Mouse (Mus musculus): Measurements from ENCODE around the gene Kbtbd6. TPM values are rescaled to one million over a fixed set of nuclear protein-coding genes. Genes with fewer than 3 reads are reported as not detected.

The Kbtbd6 gene
- total RNA-seq, 2 experiments from 2014 or later: 1.5 to 1.6 TPM

DNA sequence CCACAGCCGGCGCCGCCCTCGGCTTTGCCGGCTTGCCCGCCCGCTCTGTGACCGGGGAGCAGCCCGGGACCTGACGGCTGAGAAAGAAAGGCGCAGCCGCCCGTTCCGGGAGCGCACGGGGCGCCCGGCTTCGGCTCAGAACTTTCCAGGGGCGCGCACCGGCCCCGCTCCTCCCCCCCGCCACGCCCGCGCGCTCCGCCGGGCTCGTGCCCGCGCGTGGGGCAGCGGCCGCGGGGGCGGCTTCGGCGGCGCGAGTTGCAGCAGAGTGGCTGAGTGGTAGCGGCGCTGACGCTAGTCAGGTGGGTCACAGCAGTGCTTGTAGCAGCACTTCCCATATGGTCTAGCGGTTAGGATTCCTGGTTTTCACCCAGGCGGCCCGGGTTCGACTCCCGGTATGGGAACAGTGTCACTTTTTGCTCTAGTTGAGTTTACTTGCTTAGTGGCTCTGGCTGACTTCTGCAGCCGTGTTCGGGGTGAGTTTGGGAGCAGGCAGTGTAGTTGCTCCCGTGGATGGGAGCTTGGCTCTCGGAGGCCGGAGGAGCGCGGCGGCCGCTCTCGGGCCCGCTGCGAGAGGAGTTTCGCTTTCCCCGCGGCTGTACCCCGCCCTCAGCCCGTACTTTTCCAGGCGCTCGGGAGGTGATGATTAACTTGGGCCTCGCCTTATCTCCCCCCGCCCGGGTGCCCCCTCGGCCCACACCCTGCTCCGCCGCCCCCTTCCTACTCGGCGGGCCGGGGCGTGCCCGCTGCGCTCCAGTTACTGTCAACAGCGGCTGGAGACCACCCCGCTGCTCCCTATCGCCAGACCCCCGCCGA, 29.9 kb downstream of the Kbtbd6 start, which contains the start of gene Wbp4:
Wbp4 (minus strand) TSS at position 182 of the 813 bp plus-strand sequence.
- peak; percentile 96 to 98 for DNase-seq (ENCODE audit: low spot score in 2 of 2)

DNA sequence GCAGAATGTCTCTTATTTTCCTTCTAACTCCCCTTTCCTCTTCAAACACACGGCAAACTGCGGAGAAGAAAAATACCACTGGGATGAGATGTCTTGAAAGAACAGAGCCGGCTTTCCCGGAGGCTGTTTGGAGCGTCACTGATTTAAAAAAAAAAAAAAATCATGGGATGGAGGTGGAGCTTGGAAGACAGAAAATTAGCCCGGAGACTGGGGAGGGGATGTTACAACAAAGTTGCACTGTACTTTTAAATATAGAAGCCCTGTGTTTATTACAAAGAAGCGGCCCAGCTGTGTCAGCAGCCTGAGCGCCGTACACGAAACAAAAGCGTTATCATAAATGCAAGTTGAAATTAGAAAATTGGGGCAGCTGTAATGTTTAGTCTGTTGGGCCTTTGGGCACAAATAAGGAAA, 30.6 kb downstream of the Kbtbd6 start:
- DNase-seq (ENCODE audit: low spot score in 2 of 2): peak; percentile 35 to 37

DNA sequence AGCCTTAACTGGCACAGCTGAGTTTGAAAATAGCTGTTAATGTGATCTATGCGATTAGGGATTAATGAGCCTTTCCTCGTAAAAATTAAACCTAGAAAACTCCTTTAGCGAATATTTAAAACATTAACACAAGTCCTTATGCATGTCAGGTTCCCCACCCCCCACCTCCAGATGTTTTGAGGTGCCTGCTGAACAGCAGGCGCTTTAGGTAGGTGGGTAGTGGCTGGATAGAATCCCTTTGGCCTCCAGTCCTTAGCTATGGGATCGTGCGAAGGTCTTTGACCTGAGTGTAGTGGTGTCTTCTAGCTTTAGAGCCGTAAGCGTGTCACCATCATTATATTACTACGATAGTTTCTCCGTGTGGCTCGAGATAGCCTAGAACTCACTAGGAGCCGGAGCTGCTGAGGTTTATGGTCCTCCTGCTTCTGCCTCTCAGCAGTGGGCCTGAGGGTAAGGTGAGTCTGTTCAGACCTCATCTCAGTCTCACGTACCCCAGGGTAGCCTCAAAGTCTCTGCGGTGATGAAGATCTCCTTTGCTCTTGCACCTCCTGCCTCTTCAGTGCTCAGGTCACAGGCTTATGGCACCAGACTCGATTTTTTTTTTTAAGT, 31.2 kb downstream of the Kbtbd6 start:
- no peak for DNase-seq (ENCODE audit: low spot score in 2 of 2)

DNA sequence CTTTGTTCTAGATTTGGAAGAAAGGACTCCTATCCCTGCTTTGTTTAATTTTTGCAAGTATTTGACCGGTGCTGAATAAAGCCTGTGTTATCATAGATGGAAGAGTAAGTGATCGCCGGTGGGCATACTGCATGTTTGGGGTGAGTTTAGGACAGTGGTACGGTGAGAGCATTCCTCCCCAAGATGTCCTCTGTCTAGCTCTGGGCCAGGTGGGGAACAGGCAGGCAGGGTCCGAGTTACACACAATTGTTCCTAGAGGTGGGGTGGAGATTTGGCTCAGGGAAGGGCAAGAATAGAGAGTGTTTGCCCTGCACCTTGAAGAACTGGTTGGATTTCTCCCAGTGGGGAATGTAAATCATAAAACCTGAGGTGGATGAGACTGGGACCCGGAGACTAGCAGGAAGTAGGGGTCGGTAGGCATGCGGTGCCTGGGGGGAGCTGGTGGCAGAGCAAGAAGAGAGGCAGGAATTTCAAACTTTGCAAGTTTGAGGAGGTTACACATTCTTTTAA, 32.0 kb downstream of the Kbtbd6 start:
- DNase-seq (ENCODE audit: low spot score in 2 of 2): no peak

DNA sequence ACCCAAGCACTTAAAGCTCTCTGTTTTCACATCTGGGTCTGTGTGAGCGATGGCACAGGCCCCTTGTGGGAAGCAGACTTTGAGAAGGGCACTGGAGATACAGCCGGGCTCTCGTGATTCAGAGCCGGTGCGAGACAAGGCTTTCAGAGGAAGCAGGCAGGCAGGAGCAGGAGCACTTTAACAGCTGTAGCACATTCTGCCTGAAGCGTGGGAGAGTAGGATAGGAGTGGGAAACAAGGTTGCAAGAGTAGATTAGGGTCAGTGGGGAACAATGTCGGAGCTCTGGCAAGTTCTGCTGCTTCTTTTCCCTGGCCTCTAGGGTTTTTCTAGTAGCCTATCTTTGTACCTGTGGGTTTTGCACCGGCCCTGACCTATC, 35.0 kb downstream of the Kbtbd6 start:
- DNase-seq (ENCODE audit: low spot score in 2 of 2): no peak

DNA sequence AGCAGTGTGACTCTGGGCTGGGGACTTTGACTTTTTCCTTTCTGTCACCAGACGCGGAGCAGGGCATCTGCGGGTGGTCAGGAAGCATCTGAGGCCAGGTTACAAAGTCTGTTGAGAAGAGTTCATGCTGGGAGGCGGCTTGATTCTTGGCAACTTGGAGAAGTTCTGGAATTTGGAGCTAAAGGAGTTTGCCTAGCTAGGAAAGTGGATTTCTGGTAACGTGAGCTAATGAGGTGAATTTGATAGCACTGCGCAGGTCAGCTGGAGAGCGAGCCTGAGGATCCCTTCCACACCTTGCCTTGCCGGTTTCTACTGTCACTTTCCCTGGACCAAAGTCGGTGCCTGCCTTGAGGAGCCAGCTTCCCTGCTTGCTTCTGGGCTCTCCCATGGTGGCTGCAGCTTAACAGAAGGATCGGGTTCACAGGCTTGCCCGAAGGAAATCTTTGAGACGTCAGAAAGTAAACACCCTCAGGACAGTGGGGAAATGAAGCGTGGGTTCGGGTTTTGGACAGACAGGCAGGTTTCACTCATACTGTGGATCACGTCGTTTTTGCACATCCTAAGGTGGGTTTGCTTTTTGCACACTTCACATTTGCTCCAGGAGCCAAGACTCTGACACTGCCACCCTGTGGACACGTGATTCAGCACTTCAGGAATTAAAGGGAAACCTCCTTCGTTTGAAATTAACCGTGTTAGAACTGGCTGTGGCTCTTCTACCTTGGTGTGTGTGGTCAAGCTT, 35.5 kb downstream of the Kbtbd6 start:
- DNase-seq (ENCODE audit: low spot score in 2 of 2): peak; percentile 33 to 38

DNA sequence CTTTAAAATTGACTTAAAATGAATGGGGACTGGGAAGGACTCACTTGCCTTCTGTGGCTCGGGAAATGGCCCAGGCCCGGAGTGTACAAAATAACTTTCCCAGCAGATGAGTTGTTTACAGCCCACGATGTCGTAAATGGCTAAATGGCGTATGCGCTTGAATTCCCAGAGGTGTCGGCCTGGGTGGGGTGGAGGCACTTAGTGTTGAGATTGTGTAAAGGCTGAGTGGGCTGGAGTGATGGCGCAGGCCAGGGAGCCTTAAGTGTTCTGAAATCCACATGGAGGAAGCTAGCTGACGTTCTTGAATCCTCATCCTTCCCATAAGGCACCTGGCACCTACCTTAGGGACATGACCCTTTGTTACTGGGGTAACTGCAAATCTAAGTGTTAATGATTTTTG, 36.9 kb downstream of the Kbtbd6 start:
- DNase-seq (ENCODE audit: low spot score in 2 of 2): no peak

DNA sequence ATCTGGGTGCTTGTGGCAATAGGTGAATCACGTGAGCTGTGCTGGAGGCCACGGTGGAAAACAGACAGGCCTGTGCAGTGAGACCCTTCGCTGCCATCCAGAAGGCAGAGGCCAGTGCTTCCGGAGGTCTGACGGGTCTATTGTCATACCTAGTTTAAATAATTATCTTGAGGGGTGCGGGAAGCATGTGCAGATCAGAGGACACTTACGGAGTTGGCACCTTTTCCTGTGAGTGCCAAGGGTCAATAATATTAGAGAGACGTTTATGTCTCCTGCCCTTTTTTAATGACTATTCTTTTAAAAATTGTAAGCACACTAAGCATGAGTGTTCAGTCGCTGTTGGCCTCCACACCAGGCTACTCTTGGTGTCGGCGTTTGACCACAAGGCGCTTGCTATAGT, 37.5 kb downstream of the Kbtbd6 start:
- DNase-seq (ENCODE audit: low spot score in 2 of 2): no peak

DNA sequence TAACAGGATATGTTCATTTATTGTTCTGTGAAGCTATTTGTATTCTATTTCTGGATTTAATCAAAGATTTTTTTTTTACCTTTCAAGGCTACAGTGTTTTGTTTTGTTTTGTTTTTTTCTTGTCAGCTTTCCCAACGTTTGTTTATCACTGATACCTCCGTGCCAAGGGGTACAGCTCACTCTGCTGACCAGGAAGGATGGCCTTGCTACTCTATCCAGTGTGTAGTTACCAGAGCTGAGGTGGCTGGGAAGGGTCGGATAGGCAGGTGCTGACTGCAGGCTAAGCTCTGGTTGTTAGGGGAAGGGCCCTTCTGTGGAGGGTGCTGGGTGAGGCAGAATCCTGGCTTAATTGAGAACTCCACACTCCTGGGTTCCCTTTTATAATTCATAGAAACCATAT, 38.6 kb downstream of the Kbtbd6 start:
- no peak for DNase-seq (ENCODE audit: low spot score in 2 of 2)

DNA sequence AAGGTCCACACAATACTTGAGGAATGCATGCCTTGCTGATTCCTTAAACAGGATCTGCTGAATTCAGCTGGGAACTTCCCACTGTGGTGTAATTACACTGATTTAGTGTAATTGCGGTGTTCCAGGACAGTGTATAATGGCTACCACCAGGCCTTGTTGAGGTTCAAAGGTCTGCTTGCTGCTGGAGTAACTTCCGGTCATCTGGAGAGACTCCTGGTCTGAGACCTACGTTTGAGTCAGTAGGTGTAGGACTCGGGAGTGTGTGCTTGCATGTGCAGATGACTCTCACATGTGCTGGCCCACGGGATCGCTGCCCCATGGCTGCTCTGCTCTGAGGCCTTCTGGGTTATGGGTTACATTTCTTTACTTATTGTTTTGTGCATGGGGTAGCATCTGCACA, 42.7 kb downstream of the Kbtbd6 start:
- DNase-seq (ENCODE audit: low spot score in 2 of 2): no peak

DNA sequence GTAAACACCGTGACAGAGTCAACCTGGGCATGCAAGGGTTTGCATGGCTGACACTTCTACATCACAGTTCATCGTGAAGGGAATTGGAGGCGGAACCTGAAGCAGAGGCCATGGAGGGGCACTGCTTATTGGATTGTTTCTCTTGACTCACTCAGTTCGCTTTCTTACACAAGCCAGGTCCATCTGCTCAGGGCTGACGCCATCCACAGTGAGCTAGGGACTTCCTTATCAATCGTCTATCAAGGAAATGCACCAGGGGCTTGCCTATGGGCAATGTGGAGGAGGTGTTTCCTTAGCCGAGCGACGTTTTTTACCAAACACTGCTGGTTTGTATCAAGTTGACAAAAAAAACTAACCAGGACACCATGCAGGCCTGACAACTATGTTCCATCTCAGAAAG, 47.7 kb downstream of the Kbtbd6 start:
- no peak for DNase-seq (ENCODE audit: low spot score in 2 of 2)

DNA sequence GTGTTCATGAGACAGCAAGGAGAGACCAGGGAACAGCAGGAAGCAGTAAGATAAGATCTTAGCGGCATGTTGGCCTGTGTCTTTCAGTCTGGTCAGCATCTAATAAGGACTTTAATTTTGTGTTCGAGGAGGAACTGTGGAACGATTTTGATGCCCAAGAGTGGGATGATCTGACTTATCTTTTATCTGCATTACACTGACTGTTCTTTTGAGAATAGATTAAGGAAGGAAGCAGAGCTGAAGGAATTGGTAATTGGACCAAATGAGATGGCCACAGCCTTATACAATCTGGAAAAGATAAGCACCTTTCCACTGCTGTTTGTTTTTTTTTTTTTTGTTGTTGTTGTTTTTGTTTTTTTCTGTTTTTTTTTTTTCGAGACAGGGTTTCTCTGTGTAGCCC, 49.1 kb downstream of the Kbtbd6 start:
- no peak for DNase-seq (ENCODE audit: low spot score in 2 of 2)

DNA sequence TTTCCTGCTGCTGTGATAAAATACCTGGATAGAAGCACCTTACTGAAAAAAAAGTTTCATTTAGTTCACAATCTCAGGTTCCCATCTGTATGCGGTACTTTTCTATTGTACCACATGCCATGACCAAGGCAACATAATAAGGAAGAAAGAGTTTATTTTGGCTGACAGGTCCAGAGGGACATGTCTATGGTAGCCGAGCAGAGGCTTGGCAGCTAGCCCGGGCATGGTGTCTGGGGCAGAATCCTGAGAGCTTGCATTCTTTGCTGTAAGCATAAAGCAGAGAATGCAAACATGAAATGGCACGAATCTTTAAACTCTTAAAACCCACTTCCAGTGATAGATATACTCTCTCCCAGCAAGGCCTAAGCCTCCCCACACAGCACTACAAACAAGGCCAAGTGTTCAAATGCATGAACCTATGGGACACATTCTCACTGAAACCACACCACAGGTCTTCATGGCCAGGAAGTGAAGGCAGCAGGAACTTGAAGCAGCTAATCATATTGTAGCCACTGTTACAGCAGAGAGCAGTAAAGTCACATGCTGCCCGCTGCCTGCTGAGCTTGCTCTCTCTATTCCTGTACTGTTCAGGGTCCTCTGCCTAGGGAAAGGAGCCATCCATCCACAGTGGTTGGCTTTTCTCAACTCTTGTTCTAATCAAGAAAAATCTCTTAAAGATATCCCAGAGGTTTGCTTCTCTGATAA, 51.9 kb downstream of the Kbtbd6 start:
- DNase-seq (ENCODE audit: low spot score in 2 of 2): no peak

Other genes starting within 250 kb of the Kbtbd6 start
- gene Zfp957, start 204.5 kb upstream of the Kbtbd6 start, total RNA-seq (2021): not detected
- 10 to 100 TPM; 37.3 to 45.2 TPM for gene Rgcc, start 150.2 kb upstream of the Kbtbd6 start, total RNA-seq (2021)
- 10 to 100 TPM; 10.6 to 14.5 TPM for gene Naa16, start 61.1 kb upstream of the Kbtbd6 start, total RNA-seq (2021)
- gene Mtrf1, start 54.1 kb upstream of the Kbtbd6 start, total RNA-seq (2021): 1 to 10 TPM; 4.4 to 6.3 TPM
- 10 to 100 TPM; 35.5 to 39.9 TPM for gene Kbtbd7, start 25.3 kb upstream of the Kbtbd6 start, total RNA-seq (2021)
- gene Elf1, start 29.4 kb downstream of the Kbtbd6 start, total RNA-seq (2021): 1 to 10 TPM; 6.0 to 6.1 TPM
- 10 to 100 TPM; 49.7 to 51.2 TPM for gene Wbp4, start 29.7 kb downstream of the Kbtbd6 start, total RNA-seq (2021)
- 10 to 100 TPM; 89.6 to 95.4 TPM for gene Sugt1, start 135.9 kb downstream of the Kbtbd6 start, total RNA-seq (2021)
- gene Cnmd, start 210.3 kb downstream of the Kbtbd6 start, total RNA-seq (2021): 1 to 10 TPM; 2.5 to 3.0 TPM